Mouse (Mus musculus): ENCODE data around the gene Gp5. TPM values are rescaled to one million over a fixed set of nuclear protein-coding genes. Genes with fewer than 3 reads are reported as not detected.

Gp5 gene
- polyA plus RNA-seq, 1 experiment from 2014 or later, result 0.57 TPM

DNA sequence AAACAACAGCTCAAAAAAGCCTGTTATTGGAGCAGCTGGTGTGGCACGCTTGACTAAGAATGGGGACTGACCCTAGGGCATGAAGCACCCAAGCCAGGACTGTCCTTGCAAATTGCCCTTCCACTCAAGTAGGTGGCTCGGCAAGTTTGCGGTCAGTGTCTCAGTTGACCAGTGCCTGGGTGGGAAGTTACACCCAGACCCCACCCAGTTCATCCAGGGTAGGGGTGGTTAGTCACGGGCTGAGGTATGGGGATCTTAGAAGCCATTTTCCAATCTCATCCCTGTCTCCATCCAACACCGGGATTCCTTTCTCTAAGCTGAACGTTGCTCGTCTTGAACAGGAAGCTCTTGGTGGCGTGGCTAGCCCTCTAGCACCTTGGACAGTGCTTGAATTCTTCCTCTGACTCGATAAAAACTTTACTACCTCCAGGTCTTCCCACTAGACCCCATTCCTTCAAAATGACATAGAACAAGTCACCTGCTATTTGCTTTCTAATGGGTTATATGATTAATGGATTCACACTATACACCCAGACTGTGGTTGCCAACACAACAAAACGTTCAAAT is 10.8 kb downstream of the Gp5 start:
- H3K36me3 ChIP-seq, result no peaks in the 10 kb centered on the region
- H3K4me3 ChIP-seq (replicated peaks), result no peak overlapping the region
- peaks cover 21% of the 10 kb centered on the region for H3K27me3 ChIP-seq
- no peak overlapping the region for H3K4me2 ChIP-seq (replicated peaks)
- H3K9me3 ChIP-seq, result no peaks in the 10 kb centered on the region
- WGBS, result 80% methylated on average over 10 of the region's 10 CpGs
- ATAC-seq, result no peak
- H3K4me1 ChIP-seq (replicated peaks), result no peaks in the 10 kb centered on the region
- H3K9ac ChIP-seq (replicated peaks), result no peak overlapping the region
- H3K27ac ChIP-seq, result no peak overlapping the region

DNA sequence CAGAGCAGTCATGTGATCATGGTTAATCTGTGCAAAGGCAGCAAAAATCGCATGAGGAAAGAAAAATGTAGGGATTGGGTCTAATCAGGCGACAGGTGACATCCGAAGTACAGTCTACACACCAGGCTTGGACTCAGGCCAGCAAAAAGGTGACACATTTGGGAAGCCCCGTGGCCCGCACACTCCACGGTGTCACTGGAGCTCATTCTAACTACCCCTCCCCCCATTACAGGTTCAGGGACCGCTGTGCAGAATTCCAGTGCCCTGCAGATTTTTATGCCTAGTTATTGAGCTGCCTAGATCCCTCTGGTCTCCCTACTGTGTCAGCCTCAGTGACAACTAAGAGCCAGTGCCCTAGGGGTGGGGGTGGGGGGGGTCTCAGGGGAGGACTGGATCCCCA is 13.1 kb downstream of the Gp5 start:
- H3K27me3 ChIP-seq, result 0 out of 2 replicates have a peak, but pooled peaks cover 5% of the 10 kb centered on the region
- no peak for ATAC-seq
- H3K9ac ChIP-seq (replicated peaks), result no peak overlapping the region
- H3K36me3 ChIP-seq, result no peaks in the 10 kb centered on the region
- H3K4me2 ChIP-seq (replicated peaks), result no peak overlapping the region
- no peaks in the 10 kb centered on the region for H3K9me3 ChIP-seq
- no peak overlapping the region for H3K4me3 ChIP-seq (replicated peaks)
- no peak overlapping the region for H3K27ac ChIP-seq
- 89% methylated on average over 7 of the region's 7 CpGs for WGBS
- H3K4me1 ChIP-seq (replicated peaks), result no peaks in the 10 kb centered on the region

DNA sequence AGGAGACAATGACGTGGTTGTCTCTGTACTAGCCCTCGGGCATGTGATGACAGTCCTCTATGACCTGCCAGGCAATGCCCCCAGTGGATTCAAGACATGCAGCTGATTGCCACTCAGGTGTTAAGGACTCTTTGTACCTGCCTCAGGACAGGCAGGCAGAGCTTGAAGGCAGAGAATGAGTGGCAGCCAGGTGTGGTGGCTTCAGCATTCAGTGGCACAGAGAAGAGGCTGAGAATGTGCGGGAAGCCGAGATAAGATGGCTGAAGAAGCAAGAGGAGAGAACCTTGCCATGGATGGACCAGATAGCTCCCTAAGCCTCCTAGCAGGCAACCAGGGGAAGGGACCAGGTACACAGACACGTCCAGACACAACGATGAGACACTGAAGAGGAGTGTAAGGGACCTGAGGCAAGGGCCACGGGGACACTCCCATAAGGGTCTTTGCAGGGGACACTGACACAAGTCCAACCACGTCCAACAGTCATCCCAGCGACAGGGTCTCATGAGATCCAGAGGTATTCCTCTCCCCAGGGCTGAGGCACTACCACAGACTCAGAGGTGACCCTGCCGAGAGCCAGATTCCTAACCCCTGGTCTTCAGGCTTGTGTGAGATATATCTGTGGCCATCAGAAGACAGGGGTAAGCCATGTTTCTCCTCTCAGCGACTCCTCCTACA is 13.8 kb downstream of the Gp5 start:
- Histone ChIP-seq H3K27ac (no peak overlapping the region), H3K36me3 (no peaks in the 10 kb centered on the region), H3K9me3 (no peaks in the 10 kb centered on the region), H3K9ac (replicated peaks) (no peak overlapping the region), H3K4me3 (replicated peaks) (no peak overlapping the region), H3K4me2 (replicated peaks) (no peak overlapping the region), H3K4me1 (replicated peaks) (no peaks in the 10 kb centered on the region), H3K27me3 (0 out of 2 replicates have a peak, but pooled peaks cover 4% of the 10 kb centered on the region)
- no peak for ATAC-seq
- 88% methylated on average over 11 of the region's 11 CpGs for WGBS

DNA sequence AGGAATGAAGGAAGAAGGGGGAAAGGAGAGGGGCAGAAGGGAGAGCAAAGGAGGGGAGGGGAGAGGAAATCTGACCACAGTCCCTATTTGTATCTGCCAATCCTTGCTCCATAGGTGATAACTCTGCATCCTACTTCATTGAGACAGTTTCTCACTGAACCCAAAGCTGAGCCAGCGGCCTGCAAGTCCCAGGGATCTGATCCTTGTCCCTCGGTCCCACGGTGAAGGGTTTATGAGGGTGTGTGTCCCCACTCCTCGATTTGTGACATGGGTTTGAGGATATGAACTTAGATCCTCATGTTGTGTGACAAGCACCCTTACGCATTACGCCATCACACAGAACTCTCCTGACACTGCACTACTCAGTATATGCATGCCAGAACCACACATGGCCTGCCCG is 15.5 kb downstream of the Gp5 start:
- Histone ChIP-seq H3K27ac (no peak overlapping the region), H3K9me3 (no peaks in the 10 kb centered on the region), H3K4me1 (replicated peaks) (no peaks in the 10 kb centered on the region), H3K4me2 (replicated peaks) (no peak overlapping the region), H3K4me3 (replicated peaks) (no peak overlapping the region), H3K36me3 (no peaks in the 10 kb centered on the region), H3K27me3 (no peaks in the 10 kb centered on the region), H3K9ac (replicated peaks) (no peak overlapping the region)
- 90% methylated on average over 7 of the region's 7 CpGs for WGBS
- ATAC-seq, result no peak

DNA sequence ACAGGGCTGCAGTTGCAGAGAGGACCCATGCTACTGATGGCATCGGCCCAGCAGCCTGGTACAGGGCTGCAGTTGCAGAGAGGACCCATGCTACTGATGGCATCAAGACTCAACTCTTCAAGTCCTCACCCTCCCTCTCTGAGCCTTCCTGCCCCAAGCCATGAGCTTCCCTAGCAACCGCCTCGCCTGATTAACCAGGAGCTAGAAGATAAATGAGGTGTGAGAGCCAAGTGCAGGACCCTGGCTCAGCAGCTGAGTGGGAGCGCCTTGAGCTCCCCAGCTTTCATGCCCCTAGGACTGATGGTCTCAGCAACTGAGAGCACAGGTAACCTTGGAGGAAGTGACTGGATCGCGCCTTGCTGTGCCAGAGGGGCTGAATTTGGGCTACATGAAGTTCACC is 20.1 kb downstream of the Gp5 start:
- no peak overlapping the region for H3K4me3 ChIP-seq (replicated peaks)
- no peak overlapping the region for H3K9ac ChIP-seq (replicated peaks)
- no peaks in the 10 kb centered on the region for H3K9me3 ChIP-seq
- no peaks in the 10 kb centered on the region; the same call in 1 of the 2 replicates for H3K4me1 ChIP-seq (replicated peaks)
- no peak overlapping the region for H3K4me2 ChIP-seq (replicated peaks)
- 79% methylated on average over 6 of the region's 6 CpGs for WGBS
- no peak for ATAC-seq
- H3K27ac ChIP-seq, result no peak overlapping the region
- H3K27me3 ChIP-seq, result peaks cover 13% of the 10 kb centered on the region; the same call in 1 of the 2 replicates
- H3K36me3 ChIP-seq, result no peaks in the 10 kb centered on the region

DNA sequence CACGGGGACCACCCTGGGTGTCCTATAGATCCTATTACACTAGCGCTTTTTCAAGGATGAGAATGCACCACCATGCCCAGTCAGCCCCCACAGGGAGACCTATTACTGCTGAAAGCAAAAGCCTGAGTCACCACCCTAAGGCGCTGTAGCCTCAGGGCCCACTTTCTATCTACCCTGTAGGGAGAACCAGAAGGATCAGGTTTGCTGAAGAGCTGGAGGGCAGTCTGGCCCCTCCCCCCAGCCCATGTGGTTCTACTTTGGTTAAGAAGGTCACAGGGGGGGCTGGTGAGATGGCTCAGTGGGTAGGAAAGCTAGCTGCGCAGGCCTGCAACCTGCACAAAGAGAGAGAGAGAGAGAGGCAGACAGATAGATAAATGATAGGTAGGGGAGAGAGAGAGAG is 24.9 kb downstream of the Gp5 start:
- Histone ChIP-seq H3K36me3 (no peaks in the 10 kb centered on the region), H3K27me3 (peaks cover 60% of the 10 kb centered on the region), H3K4me1 (replicated peaks) (peaks cover 19% of the 10 kb centered on the region), H3K9ac (replicated peaks) (no peak overlapping the region), H3K9me3 (no peaks in the 10 kb centered on the region), H3K4me3 (replicated peaks) (no peak overlapping the region), H3K4me2 (replicated peaks) (no peak overlapping the region), H3K27ac (no peak overlapping the region)
- 51% methylated on average over 4 of the region's 4 CpGs for WGBS
- ATAC-seq, result no peak

DNA sequence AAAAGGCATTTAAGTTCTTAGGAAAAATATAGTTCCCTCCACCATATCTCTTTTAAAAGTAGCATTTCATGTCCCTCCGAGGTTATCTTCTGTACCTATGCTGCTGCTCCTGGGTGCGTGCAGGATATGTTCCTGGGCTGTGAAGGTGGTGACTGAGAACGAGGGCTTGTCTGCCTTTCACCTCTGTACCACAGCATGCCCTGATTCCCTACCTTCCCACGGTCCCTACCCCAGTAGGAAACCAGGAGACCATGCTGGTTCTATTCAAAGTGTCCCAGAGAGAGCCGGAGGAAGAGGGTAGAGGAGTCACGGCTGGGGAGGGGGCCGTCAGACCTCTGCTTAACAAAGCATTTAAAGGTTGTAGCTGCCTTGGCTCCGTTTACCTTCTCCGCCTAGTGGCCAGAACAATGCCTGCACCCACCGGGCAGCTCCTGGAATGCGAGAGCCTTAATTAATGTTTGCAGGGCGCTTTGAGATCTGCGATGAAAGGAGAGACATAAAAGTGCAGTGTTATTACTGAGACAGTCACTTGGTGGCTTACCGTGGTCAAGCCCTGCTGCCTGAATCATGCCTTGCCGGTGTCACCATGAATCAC is 26.7 kb downstream of the Gp5 start:
- H3K4me2 ChIP-seq (replicated peaks), result peak overlapping the region; percentile 53
- H3K36me3 ChIP-seq, result no peaks in the 10 kb centered on the region
- ATAC-seq, result peak; percentile 65
- H3K9me3 ChIP-seq, result no peaks in the 10 kb centered on the region
- H3K9ac ChIP-seq (replicated peaks), result 0 out of 2 replicates have a peak overlapping the region, but pooled peaks have one; percentile 48
- H3K4me1 ChIP-seq (replicated peaks), result peaks cover 22% of the 10 kb centered on the region
- H3K4me3 ChIP-seq (replicated peaks), result peak overlapping the region; percentile 31
- under 1% methylated on average over 15 of the region's 15 CpGs for WGBS
- peaks cover 67% of the 10 kb centered on the region for H3K27me3 ChIP-seq
- no peak overlapping the region for H3K27ac ChIP-seq

DNA sequence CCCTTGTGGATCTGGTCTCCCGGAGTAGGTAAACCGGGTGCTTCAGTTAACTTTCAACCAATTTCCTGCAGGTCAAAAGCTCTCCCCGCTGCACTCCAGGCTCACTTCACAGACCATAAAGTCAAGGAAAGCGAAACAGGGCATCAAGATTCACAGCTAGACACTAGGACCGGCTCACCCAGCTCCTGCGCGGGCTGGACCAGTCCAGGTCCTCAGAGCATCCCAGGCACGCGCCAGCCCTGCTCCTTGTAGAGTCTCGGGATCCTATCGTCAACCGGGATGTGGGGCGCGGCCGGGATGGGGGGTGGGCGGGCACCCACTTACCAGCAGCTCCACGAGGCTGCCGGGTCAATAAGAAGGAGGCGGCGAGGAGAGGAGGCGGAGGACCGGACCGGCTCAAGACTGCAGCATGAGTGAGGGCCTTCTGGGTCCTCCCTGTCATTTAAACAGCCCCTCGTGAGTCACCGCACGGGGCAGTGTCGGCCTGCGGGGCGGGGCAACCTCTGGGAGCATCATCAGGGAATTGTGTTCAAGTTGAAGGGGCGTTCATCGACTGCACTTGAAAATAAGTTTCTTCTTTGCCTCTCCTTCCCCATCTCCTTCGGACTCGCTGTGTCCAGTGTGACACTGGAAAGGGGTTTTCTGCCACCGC is 27.6 kb downstream of the Gp5 start, which contains the start of gene Lrrc15:
Gene Lrrc15, minus strand, starts transcription at position 413 of the 652 bp plus-strand sequence.
- peaks cover 64% of the 10 kb centered on the region for H3K27me3 ChIP-seq
- no peaks in the 10 kb centered on the region for H3K36me3 ChIP-seq
- H3K4me2 ChIP-seq (replicated peaks), result peak within 1 kb of the TSS; percentile 53
- H3K4me3 ChIP-seq (replicated peaks), result peak within 1 kb of the TSS; percentile 31
- 6% methylated on average over 34 of the region's 34 CpGs for WGBS
- ATAC-seq, result peak; percentile 29; the same call in 1 of the 2 replicates
- peak within 1 kb of the TSS; percentile 48; the same call in 1 of the 2 replicates for H3K9ac ChIP-seq (replicated peaks)
- H3K9me3 ChIP-seq, result no peaks in the 10 kb centered on the region
- H3K27ac ChIP-seq, result no peak within 1 kb of the TSS
- H3K4me1 ChIP-seq (replicated peaks), result peaks cover 22% of the 10 kb centered on the region

DNA sequence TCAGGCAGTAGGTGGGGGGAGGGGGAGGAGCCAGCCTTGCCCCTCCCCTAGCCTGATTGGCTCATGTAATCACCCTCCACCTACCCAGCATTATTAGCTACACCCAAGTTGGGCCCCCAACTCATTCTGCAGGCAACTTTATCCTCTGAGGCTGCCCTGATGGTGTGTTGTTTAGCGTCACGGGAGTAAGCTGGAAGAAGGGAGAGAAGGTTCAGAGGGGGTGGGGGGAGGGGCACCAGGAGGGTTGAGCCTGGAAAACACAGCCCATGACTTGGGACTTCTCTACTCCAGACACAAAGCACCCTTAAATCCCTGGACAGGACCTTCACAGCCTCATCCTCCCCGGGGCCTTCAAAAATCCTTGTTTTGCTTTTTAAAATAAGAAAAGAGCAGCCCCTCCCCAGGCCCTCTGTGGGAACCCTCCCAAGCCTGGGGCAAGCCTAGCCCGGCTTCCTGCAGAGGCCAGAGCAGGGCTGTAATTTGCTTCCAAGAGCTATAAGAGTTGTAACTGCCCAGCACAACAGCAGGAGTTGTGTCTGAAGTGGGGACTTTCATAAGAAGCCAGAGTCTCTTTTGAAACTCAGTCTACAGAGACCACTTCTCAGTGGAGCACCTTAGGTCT is 29.8 kb downstream of the Gp5 start:
- WGBS, result 7% methylated on average over 4 of the region's 4 CpGs
- H3K36me3 ChIP-seq, result no peaks in the 10 kb centered on the region
- no peak for ATAC-seq
- H3K9me3 ChIP-seq, result no peaks in the 10 kb centered on the region
- H3K4me2 ChIP-seq (replicated peaks), result no peak overlapping the region
- no peak overlapping the region for H3K9ac ChIP-seq (replicated peaks)
- H3K4me3 ChIP-seq (replicated peaks), result no peak overlapping the region
- peaks cover 22% of the 10 kb centered on the region for H3K4me1 ChIP-seq (replicated peaks)
- peaks cover 58% of the 10 kb centered on the region for H3K27me3 ChIP-seq
- no peak overlapping the region for H3K27ac ChIP-seq

DNA sequence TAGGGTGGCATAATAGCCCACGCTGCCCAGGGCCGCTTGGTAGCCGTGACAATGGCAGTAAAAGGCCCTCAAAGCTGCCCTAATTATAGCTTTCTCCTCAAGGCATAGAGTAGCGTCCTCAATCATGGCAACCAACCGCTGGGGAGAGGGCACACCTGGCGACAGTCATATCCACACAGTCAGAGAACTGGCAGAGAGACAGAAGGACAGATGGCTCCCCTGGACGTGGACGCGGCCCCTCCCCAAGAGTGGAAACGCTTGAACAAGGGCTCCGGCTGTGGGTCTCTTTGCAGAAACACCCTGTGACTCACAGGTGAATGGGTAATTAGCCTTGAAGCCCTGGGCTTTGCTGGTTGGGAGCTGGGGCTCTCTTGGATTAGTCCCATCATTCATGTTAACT is 32.2 kb downstream of the Gp5 start:
- H3K27ac ChIP-seq, result no peak overlapping the region
- H3K9me3 ChIP-seq, result no peaks in the 10 kb centered on the region
- no peak overlapping the region for H3K4me3 ChIP-seq (replicated peaks)
- H3K4me2 ChIP-seq (replicated peaks), result no peak overlapping the region
- H3K9ac ChIP-seq (replicated peaks), result no peak overlapping the region
- WGBS, result 85% methylated on average over 11 of the region's 11 CpGs
- ATAC-seq, result no peak
- H3K27me3 ChIP-seq, result peaks cover 34% of the 10 kb centered on the region
- no peaks in the 10 kb centered on the region for H3K36me3 ChIP-seq
- H3K4me1 ChIP-seq (replicated peaks), result peaks cover 14% of the 10 kb centered on the region

DNA sequence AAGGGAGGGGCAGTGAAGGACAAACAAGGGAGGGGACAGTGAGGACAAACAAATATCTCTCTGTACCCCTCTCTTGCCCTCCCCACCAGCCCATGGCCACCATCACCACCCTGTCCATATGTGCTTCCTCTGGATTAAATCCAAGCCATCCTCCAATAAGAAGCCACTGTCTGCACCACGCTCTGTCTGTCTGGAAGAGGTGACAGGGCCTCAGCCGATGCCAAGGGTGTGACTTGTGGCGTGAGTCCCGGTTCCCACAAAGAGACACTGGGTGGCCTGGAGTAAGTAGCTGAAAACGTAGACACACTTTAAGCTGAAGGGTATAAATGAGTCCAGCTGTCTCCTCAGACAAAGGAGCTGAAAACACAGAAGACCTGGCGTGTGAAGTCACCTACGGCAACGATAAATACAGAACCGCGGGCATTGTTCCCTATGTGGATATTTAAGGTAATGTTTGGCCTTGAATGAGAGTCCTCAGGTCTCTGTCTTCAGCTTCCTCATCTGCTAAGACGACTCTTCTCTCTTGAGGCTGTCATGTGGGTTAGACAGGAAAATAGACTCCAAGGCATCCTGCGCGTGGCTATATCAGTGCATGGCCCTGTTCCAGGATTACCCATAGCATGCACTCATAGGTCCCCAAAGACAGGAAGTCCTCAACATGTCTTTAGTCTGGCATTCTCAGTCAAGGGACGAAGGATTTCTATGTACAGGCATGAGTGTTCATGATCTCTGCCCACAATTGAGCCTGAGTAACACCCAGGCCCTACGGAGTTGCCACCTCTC is 34.8 kb downstream of the Gp5 start:
- no peak overlapping the region for H3K4me2 ChIP-seq (replicated peaks)
- ATAC-seq, result no peak
- H3K27ac ChIP-seq, result no peak overlapping the region
- 81% methylated on average over 15 of the region's 15 CpGs for WGBS
- no peak overlapping the region for H3K9ac ChIP-seq (replicated peaks)
- peaks cover 7% of the 10 kb centered on the region for H3K27me3 ChIP-seq
- no peaks in the 10 kb centered on the region for H3K9me3 ChIP-seq
- peaks cover 6% of the 10 kb centered on the region; the same call in 1 of the 2 replicates for H3K4me1 ChIP-seq (replicated peaks)
- no peaks in the 10 kb centered on the region for H3K36me3 ChIP-seq
- H3K4me3 ChIP-seq (replicated peaks), result no peak overlapping the region

Measured in midbrain, embryonic 13.5 days (tissue).